Mouse (Mus musculus) hindbrain, embryonic 11.5 days (tissue): ENCODE data around the gene Cstf3. TPM values are rescaled to one million over a fixed set of nuclear protein-coding genes. Genes with fewer than 3 reads are reported as not detected.

Experiments used
- ATAC-seq: fragments of 200-750 bp; cut with Nextera tagmentation; 2 replicates; pipeline ENCODE4 v1.8.0; 2017; ENCODE audit warnings: mild to moderate bottlenecking, moderate TSS enrichment, moderate library complexity; ENCODE audit not compliant: low FRiP score
- DNase-seq: peaks from one replicate; pipeline ENCODE4 v3.0.0-alpha.2; 2015; ENCODE audit warnings: low spot score
- H3K27ac ChIP-seq: fragments of 300-500 bp; sonication (generic); 2 replicates; pipeline ENCODE4 v1.5.1; 2014; ENCODE audit warnings: mild to moderate bottlenecking, low read depth, low read length
- H3K27me3 ChIP-seq: fragments of 300-500 bp; sonication (generic); 2 replicates; pipeline ENCODE4 v1.6.1; 2014; ENCODE audit warnings: mild to moderate bottlenecking, low read length, moderate library complexity, mixed read lengths; ENCODE audit not compliant: control insufficient read depth, insufficient read depth
- H3K36me3 ChIP-seq: fragments of 300-500 bp; sonication (generic); 2 replicates; pipeline ENCODE4 v1.6.1; 2014; ENCODE audit warnings: mild to moderate bottlenecking, low read length, moderate library complexity, mixed read lengths; ENCODE audit not compliant: control insufficient read depth, insufficient read depth
- H3K4me1 ChIP-seq: fragments of 300-500 bp; sonication (generic); replicated peaks from 2 replicates; pipeline ENCODE4 v1.6.1; 2014; ENCODE audit warnings: low read length, mixed read lengths; ENCODE audit not compliant: control insufficient read depth, insufficient read depth
- H3K4me2 ChIP-seq: fragments of 300-500 bp; sonication (generic); replicated peaks from 2 replicates; pipeline ENCODE4 v1.6.1; 2014; ENCODE audit warnings: mild to moderate bottlenecking, low read depth, low read length
- H3K4me3 ChIP-seq: fragments of 300-500 bp; sonication (generic); 2 replicates; pipeline ENCODE4 v1.5.1; 2014; ENCODE audit warnings: low read depth, low read length
- H3K9ac ChIP-seq: fragments of 300-500 bp; sonication (generic); 2 replicates; pipeline ENCODE4 v1.6.1; 2014; ENCODE audit warnings: low read depth, low read length
- H3K9me3 ChIP-seq: fragments of 300-500 bp; sonication (generic); 2 replicates; pipeline ENCODE4 v1.6.1; 2016; ENCODE audit warnings: low read length; ENCODE audit not compliant: control insufficient read depth
- WGBS: fragments of 180-500 bp; shearing (Covaris S2); extraction: QIAGEN DNeasy Blood & Tissue Kit; methylation state at CpG from one replicate; pipeline ENCODE4 v1.1.7; 2014; 5-methylcytosine and 5-hydroxymethylcytosine counted together
- polyA plus RNA-seq: library from polyadenylated mRNA; unstranded; fragments of >200 nt; fragmentation: Nextera tagmentation; extraction: Ambion mirVana; gene quantifications from 2 replicates; pipeline ENCODE4 v1.2.1, GENCODE M21; 2014

Cstf3 gene
- polyA plus RNA-seq, 1 experiment from 2014 or later = 103 TPM

GRCm38 (mm10) chr2:104588552-104588951, 1.8 kb upstream of the Cstf3 start:
- Histone ChIP-seq H3K27ac (no peak overlapping the region), H3K36me3 (no peaks in the 10 kb centered on the region), H3K9me3 (no peaks in the 10 kb centered on the region), H3K27me3 (no peaks in the 10 kb centered on the region), H3K9ac (no peak overlapping the region), H3K4me1 (0 out of 2 replicates have a peak, but pooled peaks cover 3% of the 10 kb centered on the region), H3K4me2 (no peak overlapping the region), H3K4me3 (no peak overlapping the region)
- ATAC-seq (no peak), DNase-seq (no peak)
- WGBS = 93% methylated on average over 5 of the region's 5 CpGs

GRCm38 (mm10) chr2:104590829-104591117, 450 bp downstream of the Cstf3 start:
- Histone ChIP-seq H3K27me3 (no peaks in the 10 kb centered on the region), H3K27ac (peak overlapping the region; percentile 75), H3K36me3 (no peaks in the 10 kb centered on the region), H3K4me3 (peak overlapping the region; percentile 77), H3K9ac (peak overlapping the region; percentile 88), H3K9me3 (no peaks in the 10 kb centered on the region), H3K4me1 (0 out of 2 replicates have a peak, but pooled peaks cover 3% of the 10 kb centered on the region), H3K4me2 (peak overlapping the region; percentile 59)
- ATAC-seq (no peak; the same call in 1 of the 2 replicates), DNase-seq (no peak)
- under 1% methylated on average over 19 of the region's 19 CpGs for WGBS

DNA sequence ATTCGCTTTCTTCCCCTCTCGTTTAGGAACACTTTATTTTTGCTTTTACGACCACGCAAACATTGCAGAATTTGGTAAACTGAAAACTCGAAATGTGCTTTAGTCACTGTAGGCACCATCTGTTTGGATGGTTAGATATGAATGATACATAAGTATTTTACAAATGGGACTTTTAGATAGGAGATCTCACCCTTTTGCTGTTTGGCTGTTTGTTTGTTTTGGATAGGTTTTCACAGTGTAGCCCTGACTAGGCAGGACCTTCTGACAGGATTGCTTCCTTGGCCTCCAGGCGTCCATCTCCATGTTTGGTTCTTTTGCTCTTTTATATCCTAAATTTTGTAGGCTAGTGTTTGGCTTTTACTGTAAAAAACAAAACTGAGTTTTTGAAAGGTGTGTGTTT, 818 bp downstream of the Cstf3 start:
- Histone ChIP-seq H3K4me3 (peak overlapping the region; percentile 77), H3K4me1 (0 out of 2 replicates have a peak, but pooled peaks cover 3% of the 10 kb centered on the region), H3K36me3 (no peaks in the 10 kb centered on the region), H3K9ac (peak overlapping the region; percentile 88), H3K4me2 (peak overlapping the region; percentile 59), H3K27ac (no peak overlapping the region), H3K27me3 (no peaks in the 10 kb centered on the region), H3K9me3 (no peaks in the 10 kb centered on the region)
- 1% methylated on average over 6 of the region's 6 CpGs for WGBS
- no peak for DNase-seq
- no peak for ATAC-seq

- Histone ChIP-seq H3K9ac (no peak overlapping the region), H3K9me3 (no peaks in the 10 kb centered on the region), H3K27me3 (no peaks in the 10 kb centered on the region), H3K36me3 (peaks cover 3% of the 10 kb centered on the region; the same call in 1 of the 2 replicates), H3K4me3 (no peak overlapping the region), H3K27ac (no peak overlapping the region), H3K4me1 (0 out of 2 replicates have a peak, but pooled peaks cover 3% of the 10 kb centered on the region), H3K4me2 (no peak overlapping the region)
- DNase-seq = no peak
- WGBS = 77% methylated on average over 1 of the region's 1 CpGs
- no peak for ATAC-seq
Observed at GRCm38 (mm10) chr2:104595063-104595462, 4.7 kb downstream of the Cstf3 start.

DNA sequence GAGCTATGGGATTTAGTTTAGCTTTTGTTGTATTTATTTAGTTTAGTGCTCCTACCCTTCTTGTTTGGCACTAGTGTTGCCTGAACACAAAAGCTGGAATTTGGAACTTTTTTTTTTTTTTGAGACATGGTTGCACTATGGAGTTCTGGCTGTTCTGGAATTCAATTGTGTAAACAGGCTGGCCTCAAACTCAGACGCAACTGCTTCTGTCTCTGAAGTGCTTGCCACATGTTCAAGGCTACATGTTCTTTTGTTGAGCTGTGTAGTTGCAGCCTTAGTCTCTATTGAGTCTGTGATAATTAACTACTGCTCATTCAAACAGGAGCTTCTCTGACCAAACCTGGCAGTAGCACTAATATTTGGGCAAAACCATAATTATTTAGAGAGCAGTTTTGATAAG, 13.1 kb downstream of the Cstf3 start:
- ATAC-seq (no peak), DNase-seq (no peak)
- 45% methylated on average over 1 of the region's 1 CpGs for WGBS
- Histone ChIP-seq H3K9ac (no peak overlapping the region), H3K27me3 (no peaks in the 10 kb centered on the region), H3K36me3 (peaks cover 3% of the 10 kb centered on the region; the same call in 1 of the 2 replicates), H3K9me3 (no peaks in the 10 kb centered on the region), H3K4me1 (no peaks in the 10 kb centered on the region), H3K4me3 (no peak overlapping the region), H3K4me2 (no peak overlapping the region), H3K27ac (no peak overlapping the region)

DNA sequence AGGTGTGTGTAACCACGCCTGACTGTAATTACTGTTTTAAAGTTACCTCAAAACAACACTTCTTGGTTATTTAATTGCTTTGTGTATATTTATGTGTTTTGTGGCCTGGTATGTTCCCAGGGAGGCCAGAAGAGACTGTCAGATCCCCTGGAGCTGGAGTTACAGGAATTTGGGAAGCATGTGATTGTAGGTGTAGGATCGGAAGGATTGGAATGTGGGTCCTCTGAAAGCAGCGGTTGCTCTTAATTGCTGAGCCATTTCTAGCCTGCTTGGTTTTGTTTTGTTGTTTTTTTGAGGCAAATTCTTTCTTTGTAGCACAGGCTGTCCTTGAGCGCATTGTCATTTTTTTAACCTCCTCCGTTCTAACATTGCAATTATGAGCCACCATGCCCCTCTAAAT, 14.4 kb downstream of the Cstf3 start:
- no peak overlapping the region for H3K9ac ChIP-seq
- no peak overlapping the region for H3K27ac ChIP-seq
- 81% methylated on average over 5 of the region's 5 CpGs for WGBS
- no peaks in the 10 kb centered on the region for H3K4me1 ChIP-seq
- no peaks in the 10 kb centered on the region for H3K27me3 ChIP-seq
- H3K9me3 ChIP-seq = no peaks in the 10 kb centered on the region
- no peak overlapping the region for H3K4me3 ChIP-seq
- DNase-seq (no peak), ATAC-seq (no peak)
- H3K4me2 ChIP-seq = no peak overlapping the region
- peaks cover 1% of the 10 kb centered on the region; the same call in 1 of the 2 replicates for H3K36me3 ChIP-seq

DNA sequence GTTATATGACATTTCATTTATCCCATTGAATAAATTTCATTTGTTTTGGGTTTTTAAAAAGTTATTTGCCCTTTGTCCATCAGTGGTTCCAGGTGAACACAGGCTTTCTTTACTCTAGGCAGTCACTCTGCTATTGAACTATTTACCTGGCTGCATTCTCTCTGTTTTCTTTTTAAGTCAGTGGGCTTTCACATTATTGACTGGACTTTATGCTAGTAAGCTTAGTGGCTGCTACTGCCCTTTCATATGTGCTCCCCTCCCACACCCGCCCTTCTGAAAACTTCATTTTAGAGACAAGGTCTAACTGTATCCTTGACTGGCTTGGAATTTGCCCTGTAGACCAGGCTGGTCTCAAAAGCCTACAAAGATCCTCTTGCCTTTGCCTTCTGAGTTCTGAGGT, 15.2 kb downstream of the Cstf3 start:
- H3K27me3 ChIP-seq = no peaks in the 10 kb centered on the region
- no peak overlapping the region for H3K27ac ChIP-seq
- no peaks in the 10 kb centered on the region for H3K36me3 ChIP-seq
- H3K4me1 ChIP-seq = no peaks in the 10 kb centered on the region
- ATAC-seq = no peak
- no peaks in the 10 kb centered on the region for H3K9me3 ChIP-seq
- H3K4me2 ChIP-seq = no peak overlapping the region
- no peak overlapping the region for H3K9ac ChIP-seq
- no peak overlapping the region for H3K4me3 ChIP-seq
- WGBS = 88% methylated on average over 1 of the region's 1 CpGs
- DNase-seq = no peak

GRCm38 (mm10) chr2:104614786-104615185, 24.5 kb downstream of the Cstf3 start:
- Histone ChIP-seq H3K4me2 (no peak overlapping the region), H3K4me3 (no peak overlapping the region), H3K9ac (no peak overlapping the region), H3K4me1 (no peaks in the 10 kb centered on the region), H3K27ac (no peak overlapping the region), H3K36me3 (no peaks in the 10 kb centered on the region), H3K9me3 (no peaks in the 10 kb centered on the region), H3K27me3 (no peaks in the 10 kb centered on the region)
- WGBS = 94% methylated on average over 3 of the region's 3 CpGs
- no peak for ATAC-seq
- no peak for DNase-seq

DNA sequence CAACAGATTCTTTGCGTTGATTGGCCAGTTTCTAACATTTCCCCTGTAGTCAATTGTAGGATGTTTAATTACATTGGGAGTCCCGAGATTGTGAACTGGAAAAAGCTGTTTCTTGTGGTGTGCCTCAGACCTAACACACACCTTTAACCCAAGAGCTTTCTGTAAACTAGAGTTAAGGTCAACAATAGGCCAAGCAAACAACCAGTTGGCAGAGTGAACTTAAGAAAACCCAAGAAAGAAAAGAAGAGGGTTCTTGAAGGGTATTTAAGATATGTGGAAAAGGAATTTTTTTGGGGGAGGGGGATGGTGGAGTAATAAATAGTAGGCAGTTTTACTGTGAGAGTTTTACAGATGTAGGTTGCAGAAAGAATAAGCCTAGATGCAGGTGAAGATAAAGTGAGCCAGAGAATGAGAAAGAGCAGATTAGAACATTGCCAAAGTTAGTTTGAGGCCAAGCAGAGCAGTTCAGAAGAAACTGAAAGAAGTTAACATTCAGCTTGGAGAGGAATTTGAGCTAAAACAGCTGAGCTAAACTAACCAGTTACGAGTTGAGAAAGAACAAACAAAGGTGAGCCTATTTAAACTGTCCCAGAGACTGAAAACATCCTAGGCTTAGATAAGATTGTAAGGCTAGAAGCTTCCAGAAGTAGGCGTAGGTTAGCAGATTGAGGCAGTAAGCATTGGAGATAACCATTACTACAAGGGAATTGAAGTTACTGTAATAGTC, 25.8 kb downstream of the Cstf3 start:
- ATAC-seq (no peak), DNase-seq (no peak)
- 92% methylated on average over 4 of the region's 4 CpGs for WGBS
- Histone ChIP-seq H3K27me3 (no peaks in the 10 kb centered on the region), H3K9me3 (no peaks in the 10 kb centered on the region), H3K4me2 (no peak overlapping the region), H3K36me3 (no peaks in the 10 kb centered on the region), H3K4me3 (no peak overlapping the region), H3K4me1 (no peaks in the 10 kb centered on the region), H3K27ac (no peak overlapping the region), H3K9ac (no peak overlapping the region)
